Mouse (Mus musculus) hindbrain, embryonic 16.5 days (tissue): ENCODE results near the gene Hoxb3. TPM values are rescaled to one million over a fixed set of nuclear protein-coding genes. Genes with fewer than 3 reads are reported as not detected.

Source experiments
- ATAC-seq: fragments of 200-750 bp; cut with Nextera tagmentation; 2 replicates; pipeline ENCODE4 v1.8.0; 2017; ENCODE audit warnings: moderate TSS enrichment, moderate library complexity
- H3K27ac ChIP-seq: fragments of 300-500 bp; sonication (generic); 2 replicates; pipeline ENCODE4 v1.5.1; 2014; ENCODE audit warnings: low read depth, mild to moderate bottlenecking, control low read depth, low read length, moderate library complexity
- H3K27me3 ChIP-seq: fragments of 300-500 bp; sonication (generic); replicated peaks from 2 replicates; pipeline ENCODE4 v1.6.1; 2014; ENCODE audit warnings: low read length; ENCODE audit not compliant: control insufficient read depth, insufficient read depth
- H3K36me3 ChIP-seq: fragments of 300-500 bp; sonication (generic); 2 replicates; pipeline ENCODE4 v1.6.1; 2014; ENCODE audit warnings: mild to moderate bottlenecking, low read length, moderate library complexity, mixed read lengths; ENCODE audit not compliant: control insufficient read depth, insufficient read depth
- H3K4me1 ChIP-seq: fragments of 300-500 bp; sonication (generic); 2 replicates; pipeline ENCODE4 v1.6.1; 2014; ENCODE audit warnings: low read depth, low read length; ENCODE audit not compliant: control insufficient read depth, insufficient read depth
- H3K4me2 ChIP-seq: fragments of 300-500 bp; sonication (generic); 2 replicates; pipeline ENCODE4 v1.6.1; 2014; ENCODE audit warnings: mild to moderate bottlenecking, low read length, control low read depth, moderate library complexity
- H3K4me3 ChIP-seq: fragments of 300-500 bp; sonication (generic); 2 replicates; pipeline ENCODE4 v1.5.1; 2014; ENCODE audit warnings: mild to moderate bottlenecking, low read length, control low read depth, moderate library complexity
- H3K9ac ChIP-seq: fragments of 300-500 bp; sonication (generic); 2 replicates; pipeline ENCODE4 v1.6.1; 2014; ENCODE audit warnings: low read depth, mild to moderate bottlenecking, control low read depth, low read length, moderate library complexity
- H3K9me3 ChIP-seq: fragments of 300-500 bp; sonication (generic); 2 replicates; pipeline ENCODE4 v1.6.1; 2014; ENCODE audit warnings: mild to moderate bottlenecking, low read length, moderate library complexity; ENCODE audit not compliant: control insufficient read depth
- WGBS: fragments of 180-500 bp; shearing (Covaris S2); extraction: QIAGEN DNeasy Blood & Tissue Kit; methylation state at CpG from one replicate; pipeline ENCODE4 v1.1.7; 2014; 5-methylcytosine and 5-hydroxymethylcytosine counted together
- polyA plus RNA-seq: library from polyadenylated mRNA; unstranded; fragments of >200 nt; fragmentation: Nextera tagmentation; extraction: Ambion mirVana; gene quantifications from 2 replicates; pipeline ENCODE4 v1.2.1, GENCODE M21; 2015

Gene Hoxb3
- polyA plus RNA-seq, 1 experiment from 2014 or later, result 4.8 TPM

GRCm38 (mm10) chr11:96308763-96309162 lies 14.4 kb upstream of the Hoxb3 start:
- Histone ChIP-seq H3K4me3 (peak overlapping the region; percentile 13), H3K9ac (peak overlapping the region; percentile 29; the same call in 1 of the 2 replicates), H3K27ac (peak overlapping the region; percentile 59), H3K4me2 (peak overlapping the region; percentile 62), H3K9me3 (no peaks in the 10 kb centered on the region), H3K36me3 (no peaks in the 10 kb centered on the region), H3K4me1 (no peaks in the 10 kb centered on the region), H3K27me3 (peaks cover 68% of the 10 kb centered on the region)
- no peak for ATAC-seq
- WGBS, result 15% methylated on average over 4 of the region's 4 CpGs

- ATAC-seq, result no peak
- peak overlapping the region; percentile 72 for H3K27ac ChIP-seq
- H3K9ac ChIP-seq, result peak overlapping the region; percentile 29; the same call in 1 of the 2 replicates
- H3K4me1 ChIP-seq, result no peaks in the 10 kb centered on the region
- H3K27me3 ChIP-seq, result peaks cover 69% of the 10 kb centered on the region
- peak overlapping the region; percentile 13 for H3K4me3 ChIP-seq
- H3K9me3 ChIP-seq, result no peaks in the 10 kb centered on the region
- 14% methylated on average over 4 of the region's 4 CpGs for WGBS
- no peaks in the 10 kb centered on the region for H3K36me3 ChIP-seq
- H3K4me2 ChIP-seq, result peak overlapping the region; percentile 62
Observed at GRCm38 (mm10) chr11:96309288-96309687, 13.8 kb upstream of the Hoxb3 start.

GRCm38 (mm10) chr11:96310183-96310938 lies 12.8 kb upstream of the Hoxb3 start:
- Histone ChIP-seq H3K4me3 (peak overlapping the region; percentile 24), H3K27ac (peak overlapping the region; percentile 72), H3K4me2 (peak overlapping the region; percentile 62), H3K9me3 (no peaks in the 10 kb centered on the region), H3K27me3 (peaks cover 68% of the 10 kb centered on the region), H3K9ac (peak overlapping the region; percentile 45; the same call in 1 of the 2 replicates), H3K4me1 (no peaks in the 10 kb centered on the region), H3K36me3 (no peaks in the 10 kb centered on the region)
- 5% methylated on average over 20 of the region's 20 CpGs for WGBS
- ATAC-seq, result no peak

- 8% methylated on average over 6 of the region's 6 CpGs for WGBS
- no peak for ATAC-seq
- peaks cover 66% of the 10 kb centered on the region for H3K27me3 ChIP-seq
- H3K4me3 ChIP-seq, result peak overlapping the region; percentile 24
- H3K9ac ChIP-seq, result peak overlapping the region; percentile 49; the same call in 1 of the 2 replicates
- no peaks in the 10 kb centered on the region for H3K4me1 ChIP-seq
- H3K9me3 ChIP-seq, result no peaks in the 10 kb centered on the region
- H3K36me3 ChIP-seq, result no peaks in the 10 kb centered on the region
- H3K4me2 ChIP-seq, result peak overlapping the region; percentile 62
- H3K27ac ChIP-seq, result peak overlapping the region; percentile 49
Observed at GRCm38 (mm10) chr11:96311097-96311496, 12.0 kb upstream of the Hoxb3 start.

- ATAC-seq, result peak; percentile 93
Observed at GRCm38 (mm10) chr11:96311520-96312417, 11.4 kb upstream of the Hoxb3 start.

GRCm38 (mm10) chr11:96313134-96313533 lies 10.0 kb upstream of the Hoxb3 start:
- Histone ChIP-seq H3K4me3 (peak overlapping the region; percentile 24; the same call in 1 of the 2 replicates), H3K9ac (no peak overlapping the region; the same call in 1 of the 2 replicates)

More at GRCm38 (mm10) chr11:96311520-96312417, 11.4 kb upstream of the Hoxb3 start:
- H3K9ac ChIP-seq, result peak overlapping the region; percentile 49
- H3K4me2 ChIP-seq, result peak overlapping the region; percentile 62
- peak overlapping the region; percentile 49 for H3K27ac ChIP-seq
- peaks cover 65% of the 10 kb centered on the region for H3K27me3 ChIP-seq
- WGBS, result 1% methylated on average over 31 of the region's 31 CpGs
- peak overlapping the region; percentile 24 for H3K4me3 ChIP-seq
- no peaks in the 10 kb centered on the region for H3K9me3 ChIP-seq
- H3K4me1 ChIP-seq, result no peaks in the 10 kb centered on the region
- no peaks in the 10 kb centered on the region for H3K36me3 ChIP-seq

GRCm38 (mm10) chr11:96313806-96314428 lies 9.2 kb upstream of the Hoxb3 start:
- Histone ChIP-seq H3K27me3 (peaks cover 55% of the 10 kb centered on the region), H3K27ac (peak overlapping the region; percentile 81), H3K4me3 (peak overlapping the region; percentile 34), H3K4me2 (peak overlapping the region; percentile 62), H3K9ac (peak overlapping the region; percentile 55), H3K9me3 (no peaks in the 10 kb centered on the region), H3K36me3 (no peaks in the 10 kb centered on the region), H3K4me1 (no peaks in the 10 kb centered on the region; the same call in 1 of the 2 replicates)
- no peak for ATAC-seq
- WGBS, result 8% methylated on average over 12 of the region's 12 CpGs

More at GRCm38 (mm10) chr11:96313134-96313533, 10.0 kb upstream of the Hoxb3 start:
- Histone ChIP-seq H3K9me3 (no peaks in the 10 kb centered on the region), H3K27me3 (peaks cover 55% of the 10 kb centered on the region), H3K27ac (peak overlapping the region; percentile 81), H3K4me1 (no peaks in the 10 kb centered on the region), H3K36me3 (no peaks in the 10 kb centered on the region), H3K4me2 (peak overlapping the region; percentile 62)
- 19% methylated on average over 2 of the region's 2 CpGs for WGBS
- ATAC-seq, result no peak

- peak overlapping the region; percentile 34 for H3K4me3 ChIP-seq
- peak overlapping the region; percentile 81 for H3K27ac ChIP-seq
- H3K4me1 ChIP-seq, result no peaks in the 10 kb centered on the region; the same call in 1 of the 2 replicates
- no peaks in the 10 kb centered on the region for H3K36me3 ChIP-seq
- H3K27me3 ChIP-seq, result peaks cover 50% of the 10 kb centered on the region
- WGBS, result 2% methylated on average over 34 of the region's 34 CpGs
- H3K9ac ChIP-seq, result peak overlapping the region; percentile 55
- peak overlapping the region; percentile 62 for H3K4me2 ChIP-seq
- H3K9me3 ChIP-seq, result no peaks in the 10 kb centered on the region
- no peak for ATAC-seq
Observed at GRCm38 (mm10) chr11:96314671-96315343, 8.3 kb upstream of the Hoxb3 start.
